Mouse (Mus musculus): ENCODE data around the gene Tmem207.

- TF ChIP-seq CTCF (IDR thresholded peaks at IDR 0.05; ENCODE audit: extremely low read depth, insufficient read depth, insufficient read length, insufficient replicate concordance), result no peak
- TF ChIP-seq POLR2A (IDR thresholded peaks at IDR 0.05; ENCODE audit: low read depth, low read length), result no peak
These were observed 5.7 kb upstream of the Tmem207 start for GRCm38 (mm10) chr16:26532287-26532686.

Data from spleen, adult 2 months (tissue).